In genomic region chr5:148577278-148577677, GRCm38 (mm10) we compare ENCODE assay signal across 28 mouse cellular contexts. TPM values are rescaled to one million over a fixed set of nuclear protein-coding genes. Genes with fewer than 3 reads are reported as not detected.
DNase-seq lines count a peak whose midpoint lies in the region; ATAC-seq and TF ChIP-seq lines count a peak whose summit lies in the region.
"Had no signal": no experiment of that assay in that cellular context is flagged by ENCODE, and none has a peak within 500 bp of the region (broad histone marks: within the 10 kb centered on the region; RNA-seq: fewer than 3 reads in every experiment).

No protein-coding gene starts in this region.

- no peaks in the 10 kb centered on the region for H3K36me3 ChIP-seq in liver, adult 2 months (ENCODE audit: control insufficient read depth, insufficient read depth, low read length)
- no peaks in the 10 kb centered on the region for H3K36me3 ChIP-seq in intestine, embryonic 15.5 days
- H3K36me3 ChIP-seq in myocyte (ENCODE audit: control insufficient read depth, insufficient read depth): no peaks in the 10 kb centered on the region
- H3K36me3 ChIP-seq: embryonic facial prominence, embryonic 10.5 days; embryonic facial prominence, embryonic 13.5 days; forebrain, embryonic 12.5 days; forebrain, embryonic 15.5 days; heart, embryonic 10.5 days; heart, embryonic 13.5 days had no signal

- no peak for TF ChIP-seq POLR2A in liver, adult 2 months (IDR thresholded peaks at IDR 0.05; ENCODE audit: extremely low read depth, insufficient read depth, low read length)
- TF ChIP-seq POLR2A in myocyte (IDR thresholded peaks at IDR 0.05; ENCODE audit: insufficient read length, low read depth): no peak

- 57% methylated on average over 9 of the region's 9 CpGs for WGBS in liver, adult 2 months
- 75% methylated on average over 9 of the region's 9 CpGs for WGBS in intestine, embryonic 15.5 days

- H3K79me2 ChIP-seq in liver, adult 2 months (ENCODE audit: control insufficient read depth, insufficient read depth, low read length): no peaks in the 10 kb centered on the region
- H3K79me2 ChIP-seq in myocyte (ENCODE audit: control insufficient read depth, insufficient read depth): no peaks in the 10 kb centered on the region

- no peaks in the 10 kb centered on the region for H3K27me3 ChIP-seq in liver, adult 2 months (ENCODE audit: control insufficient read depth, insufficient read depth, low read length)
- H3K27me3 ChIP-seq in intestine, embryonic 15.5 days (replicated peaks): no peaks in the 10 kb centered on the region
- no peaks in the 10 kb centered on the region for H3K27me3 ChIP-seq in myocyte (ENCODE audit: control insufficient read depth, insufficient read depth, insufficient read length)
- H3K27me3 ChIP-seq: embryonic facial prominence, embryonic 13.5 days; forebrain, embryonic 12.5 days; forebrain, embryonic 15.5 days; heart, embryonic 13.5 days had no signal

- ATAC-seq in intestine, embryonic 15.5 days: peak; percentile 54
- ATAC-seq: CD4-positive, CD25-positive, alpha-beta regulatory T cell, adult 4 months; forebrain, embryonic 15.5 days; hindbrain, postnatal 0 days had no signal

- no peaks in the 10 kb centered on the region for H3K4me1 ChIP-seq in liver, adult 2 months (ENCODE audit: control insufficient read depth, insufficient read depth, low read length)
- no peaks in the 10 kb centered on the region for H3K4me1 ChIP-seq in intestine, embryonic 15.5 days (replicated peaks)
- H3K4me1 ChIP-seq: forebrain, embryonic 15.5 days had no signal

- no peak overlapping the region for H3ac ChIP-seq in myocyte (ENCODE audit: control insufficient read depth, insufficient read length)

- no peak overlapping the region for H3K4me2 ChIP-seq in intestine, embryonic 15.5 days (replicated peaks)
- H3K4me2 ChIP-seq in myocyte (ENCODE audit: low read depth): no peak overlapping the region
- H3K4me2 ChIP-seq: embryonic facial prominence, embryonic 13.5 days; forebrain, embryonic 12.5 days; forebrain, embryonic 15.5 days; heart, embryonic 13.5 days; hindbrain, embryonic 14.5 days had no signal

- no peak overlapping the region for H3K4me3 ChIP-seq in liver, adult 2 months (ENCODE audit: insufficient read depth, low read depth, low read length)
- H3K4me3 ChIP-seq in intestine, embryonic 15.5 days (replicated peaks): no peak overlapping the region
- H3K4me3 ChIP-seq in myocyte: no peak overlapping the region
- H3K4me3 ChIP-seq: embryonic facial prominence, embryonic 10.5 days; embryonic facial prominence, embryonic 13.5 days; erythroblast, embryonic 14.5 days; forebrain, embryonic 12.5 days; forebrain, embryonic 15.5 days; heart, adult 2 months; heart, embryonic 10.5 days; heart, embryonic 13.5 days had no signal

- DNase-seq in liver, adult 2 months (ENCODE audit: extremely low read depth, low read depth, low spot score): peak; percentile 13
- DNase-seq in liver: no peak
- no peak for DNase-seq in thymus, postnatal 14 days
- no peak for DNase-seq in gastrocnemius, postnatal 25 days
- DNase-seq: adrenal gland, adult 2 months; adrenal gland, postnatal 25 days; B cell, adult 2 months; cerebellum, adult 11-12 months; cerebellum, adult 8-10 months; cerebellum, postnatal 10 days; cerebellum, postnatal 36 days; embryo, embryonic 11 days; gastrocnemius, postnatal 36 days; heart, adult 2 months; heart, postnatal 14 days; heart, postnatal 4 days had no signal

- no peaks in the 10 kb centered on the region for H3K9me3 ChIP-seq in intestine, embryonic 15.5 days
- H3K9me3 ChIP-seq: embryonic facial prominence, embryonic 10.5 days; embryonic facial prominence, embryonic 13.5 days; forebrain, embryonic 12.5 days; forebrain, embryonic 15.5 days; heart, embryonic 10.5 days; heart, embryonic 13.5 days had no signal

- no peak overlapping the region for H3K9ac ChIP-seq in liver, adult 2 months (ENCODE audit: low read depth, low read length)
- H3K9ac ChIP-seq in intestine, embryonic 15.5 days: no peak overlapping the region
- H3K9ac ChIP-seq: embryonic facial prominence, embryonic 13.5 days; forebrain, embryonic 12.5 days; forebrain, embryonic 15.5 days; heart, embryonic 13.5 days; hindbrain, embryonic 14.5 days had no signal

- H3K27ac ChIP-seq in liver, adult 2 months (replicated peaks; ENCODE audit: insufficient read depth, low read depth, low read length): no peak overlapping the region
- no peak overlapping the region for H3K27ac ChIP-seq in intestine, embryonic 15.5 days
- H3K27ac ChIP-seq: embryonic facial prominence, embryonic 10.5 days; embryonic facial prominence, embryonic 13.5 days; forebrain, embryonic 12.5 days; forebrain, embryonic 15.5 days; heart, adult 2 months; heart, embryonic 10.5 days; heart, embryonic 13.5 days; hindbrain, embryonic 14.5 days; hindbrain, postnatal 0 days had no signal

- TF ChIP-seq CTCF in liver, adult 2 months (IDR thresholded peaks at IDR 0.05; ENCODE audit: low read depth, low read length): no peak

TF ChIP-seq in myocyte, 11 proteins besides CTCF, POLR2A, EP300 and RAD21:
- TF ChIP-seq POLR2AphosphoS2 (IDR thresholded peaks at IDR 0.05; ENCODE audit: insufficient read length, low read depth): no peak
- no peak for TF ChIP-seq TCF3 (IDR thresholded peaks at IDR 0.05; ENCODE audit: insufficient read length, low read depth)
- peak; percentile 82 for TF ChIP-seq CEBPB (IDR thresholded peaks at IDR 0.05; ENCODE audit: insufficient read depth, poor library complexity, severe bottlenecking)
- TF ChIP-seq SRF (IDR thresholded peaks at IDR 0.05; ENCODE audit: control insufficient read depth, insufficient read length, low read depth): no peak
- peak in 2 of 3 experiments; percentile 67 to 83 for TF ChIP-seq MYOD1 (IDR thresholded peaks at IDR 0.05; ENCODE audit: control insufficient read depth in 1 of 3, insufficient read length in 2 of 3, low read depth in 2 of 3)
- no peak for TF ChIP-seq MAX (IDR thresholded peaks at IDR 0.05; ENCODE audit: low read depth)
- TF ChIP-seq TCF12 (IDR thresholded peaks at IDR 0.05; ENCODE audit: insufficient read depth, poor library complexity, severe bottlenecking): no peak
- no peak for TF ChIP-seq E2F4 (IDR thresholded peaks at IDR 0.05; ENCODE audit: insufficient read depth)
- TF ChIP-seq MYOG (IDR thresholded peaks at IDR 0.05; ENCODE audit: control insufficient read depth in 1 of 3, insufficient read depth in 1 of 3, insufficient read length in 2 of 3, low read depth in 2 of 3): peak in 2 of 3 experiments; percentile 44 to 78
- TF ChIP-seq USF1 (IDR thresholded peaks at IDR 0.05; ENCODE audit: low read depth): no peak
- no peak for TF ChIP-seq REST (IDR thresholded peaks at IDR 0.05; ENCODE audit: insufficient read depth, insufficient read length)
TF ChIP-seq in myocyte: peak in this region for 3.

RNA-seq across cellular contexts. Expression of gene Ubl3, which starts 24.7 kb away (rescaled TPM):
- 58.0 and 61.8 TPM in 2 replicates for total RNA-seq in liver, adult 2 months (2014; rRNA removed)
- polyA plus RNA-seq in liver, adult 2 months (2012; rRNA removed): 32.4 and 38.4 TPM in 2 replicates
- polyA plus RNA-seq in intestine, embryonic 15.5 days (2015; fragmentation: Nextera tagmentation; extraction: Ambion mirVana): 79.9 and 82.9 TPM in 2 replicates
- 43.3 TPM for polyA plus RNA-seq in myocyte (2012; fragmentation: generic; extraction: Trizol)
- 100 to 1,000 TPM; 102 to 104 TPM for total RNA-seq in gastrocnemius, postnatal 25 days (2021)
